Mouse (Mus musculus) liver, adult 10 weeks (tissue): ENCODE data around the gene 4932411N23Rik. TPM values are rescaled to one million over a fixed set of nuclear protein-coding genes. Genes with fewer than 3 reads are reported as not detected.

ENCODE experiments used
- polyA plus RNA-seq: library from polyadenylated mRNA; stranded (reverse); fragments of 350-450 nt; fragmentation: Illumina TruSeq; extraction: RNeasy Lipid Tissue Mini Kit (QIAGEN cat#74804); gene quantifications from one replicate; pipeline ENCODE4 v1.2.3, GENCODE M21; 2014; ENCODE audit warnings: low read depth, low replicate concordance

The 4932411N23Rik gene
- not detected for polyA plus RNA-seq

GRCm38 (mm10) chrX:126815768-126816167, at the start of gene 4932411N23Rik:
Gene 4932411N23Rik (minus strand): TSS chrX:126815868.

Other genes with a start within 250 kb of the 4932411N23Rik start
- not detected for gene Gm382, start 224.1 kb upstream of the 4932411N23Rik start, polyA plus RNA-seq